Mouse (Mus musculus) heart, embryonic 11.5 days (tissue): ENCODE results near the gene Tmprss11f. TPM values are rescaled to one million over a fixed set of nuclear protein-coding genes. Genes with fewer than 3 reads are reported as not detected.

Experiments
- ATAC-seq: fragments of 200-750 bp; cut with Nextera tagmentation; replicated peaks from 2 replicates; pipeline ENCODE4 v1.8.0; 2017; ENCODE audit warnings: moderate library complexity; ENCODE audit not compliant: insufficient number of reproducible peaks, low FRiP score, low TSS enrichment
- H3K27ac ChIP-seq: fragments of 300-500 bp; sonication (generic); 2 replicates; pipeline ENCODE4 v1.5.1; 2014; ENCODE audit warnings: mild to moderate bottlenecking, low read depth, low read length
- H3K27me3 ChIP-seq: fragments of 300-500 bp; sonication (generic); 2 replicates; pipeline ENCODE4 v1.6.1; 2014; ENCODE audit warnings: mild to moderate bottlenecking, low read length, mixed read lengths; ENCODE audit not compliant: control insufficient read depth, insufficient read depth
- H3K36me3 ChIP-seq: fragments of 300-500 bp; sonication (generic); 2 replicates; pipeline ENCODE4 v1.6.1; 2014; ENCODE audit warnings: mild to moderate bottlenecking, low read length, moderate library complexity, mixed read lengths; ENCODE audit not compliant: control insufficient read depth, insufficient read depth
- H3K4me1 ChIP-seq: fragments of 300-500 bp; sonication (generic); 2 replicates; pipeline ENCODE4 v1.6.1; 2014; ENCODE audit warnings: low read length; ENCODE audit not compliant: control insufficient read depth, insufficient read depth
- H3K4me2 ChIP-seq: fragments of 300-500 bp; sonication (generic); 2 replicates; pipeline ENCODE4 v1.6.1; 2014; ENCODE audit warnings: mild to moderate bottlenecking, moderate library complexity
- H3K4me3 ChIP-seq: fragments of 300-500 bp; sonication (generic); 2 replicates; pipeline ENCODE4 v1.5.1; 2014; ENCODE audit warnings: low read depth, low read length
- H3K9ac ChIP-seq: fragments of 300-500 bp; sonication (generic); 2 replicates; pipeline ENCODE4 v1.6.1; 2014; ENCODE audit warnings: mild to moderate bottlenecking, low read depth, low read length, moderate library complexity
- H3K9me3 ChIP-seq: fragments of 300-500 bp; sonication (generic); replicated peaks from 2 replicates; pipeline ENCODE4 v1.6.1; 2016; ENCODE audit warnings: low read length; ENCODE audit not compliant: control insufficient read depth
- WGBS: fragments of 180-500 bp; shearing (Covaris S2); extraction: QIAGEN DNeasy Blood & Tissue Kit; methylation state at CpG from one replicate; pipeline ENCODE4 v1.1.7; 2014; ENCODE audit not compliant: insufficient replicate concordance; 5-methylcytosine and 5-hydroxymethylcytosine counted together
- polyA plus RNA-seq: library from polyadenylated mRNA; unstranded; fragments of >200 nt; fragmentation: Nextera tagmentation; extraction: Ambion mirVana; gene quantifications from 2 replicates; pipeline ENCODE4 v1.2.1, GENCODE M21; 2014

Tmprss11f gene
- polyA plus RNA-seq, 1 experiment from 2014 or later = 0.04 TPM

- Histone ChIP-seq H3K36me3 (no peaks in the 10 kb centered on the region), H3K9me3 (no peaks in the 10 kb centered on the region), H3K4me3 (no peak overlapping the region), H3K27ac (no peak overlapping the region), H3K4me2 (no peak overlapping the region), H3K4me1 (no peaks in the 10 kb centered on the region), H3K9ac (no peak overlapping the region), H3K27me3 (no peaks in the 10 kb centered on the region)
- 79% methylated on average over 9 of the region's 9 CpGs for WGBS
- no peak for ATAC-seq
Observed at GRCm38 (mm10) chr5:86473859-86474258, 158.4 kb downstream of the Tmprss11f start.

Other genes with a start within 250 kb of the Tmprss11f start
- gene Tmprss11a, start 163.4 kb downstream of the Tmprss11f start, polyA plus RNA-seq = not detected in 2 replicates
- not detected in 2 replicates for gene Tmprss11g, start 113.8 kb downstream of the Tmprss11f start, polyA plus RNA-seq
- not detected in 2 replicates for gene Tmprss11b, start 43.9 kb upstream of the Tmprss11f start, polyA plus RNA-seq
- 0.10 TPM in 1 of 2 replicates, not detected in the other for gene Tmprss11e, start 113.4 kb upstream of the Tmprss11f start, polyA plus RNA-seq
- gene Ythdc1, start 171.8 kb upstream of the Tmprss11f start, polyA plus RNA-seq = 34.8 and 38.8 TPM in 2 replicates